In genomic region chr3:109936275-109936674, GRCm38 (mm10) we compare ENCODE assay signal across 10 mouse cellular contexts.
DNase-seq lines count a peak whose midpoint lies in the region; ATAC-seq and TF ChIP-seq lines count a peak whose summit lies in the region.
"Had no signal": no experiment of that assay in that cellular context is flagged by ENCODE, and none has a peak within 500 bp of the region (broad histone marks: within the 10 kb centered on the region; RNA-seq: fewer than 3 reads in every experiment).

No protein-coding gene starts in this region.

- peak overlapping the region; percentile 67 for H3K27ac ChIP-seq in gastrocnemius, adult 2 months
- H3K27ac ChIP-seq: forebrain, embryonic 15.5 days had no signal

- POLR2A ChIA-PET in Patski (lab: Charles Lee), result no interaction called here

- DNase-seq in kidney, postnatal 14 days, result peak; percentile 2
- no peak for DNase-seq in kidney, adult 11 months
- peak; percentile 85 for DNase-seq in Patski (ENCODE audit: low read depth, low spot score)
- DNase-seq in gastrocnemius, adult 2 months, result peak; percentile 57
- peak; percentile 1 for DNase-seq in lung, postnatal 36 days
- DNase-seq in yolk sac, embryonic 10.5 days (ENCODE audit: low spot score), result no peak
- DNase-seq in urinary bladder, adult 18-20 months (ENCODE audit: low spot score in 2 of 2), result no peak
- DNase-seq: adrenal gland, adult 2 months had no signal

- no peaks in the 10 kb centered on the region for H3K27me3 ChIP-seq in Patski
- H3K27me3 ChIP-seq: forebrain, embryonic 15.5 days had no signal

- no peak overlapping the region for H3K4me3 ChIP-seq in gastrocnemius, adult 2 months
- H3K4me3 ChIP-seq: forebrain, embryonic 15.5 days had no signal

- CTCF ChIA-PET in Patski (lab: Charles Lee), result interaction anchor here (0.8 to 2.1 kb wide), 6 partner anchors 10 to 408 kb away, joined by 3 to 8 read pairs (median 4); no protein-coding TSS in a partner anchor

- TF ChIP-seq CTCF in Patski (IDR thresholded peaks at IDR 0.05), result no peak
- TF ChIP-seq CTCF in gastrocnemius, adult 2 months (IDR thresholded peaks at IDR 0.05), result no peak

- intact Hi-C loops in gastrocnemius, adult 2 months (cut with DNase I), result no loop called here

- peak; percentile 98 for ATAC-seq in Patski
- ATAC-seq: forebrain, embryonic 15.5 days; inflammation-experienced regulatory T-cells, adult 6 months had no signal

- in situ Hi-C loops in Patski (cut with MboI; ENCODE audit: low pct_unique_long_range_greater_than_20kb), result no loop called here

Comparison
In these comparisons a context has a peak if more than half of its experiments do, and no peak if none do; other contexts are left out.
1. DNase-seq: peak in kidney, postnatal 14 days (single experiment), Patski (single experiment), gastrocnemius, adult 2 months (single experiment) and lung, postnatal 36 days (single experiment); none in kidney, adult 11 months (single experiment), yolk sac, embryonic 10.5 days (single experiment) and urinary bladder, adult 18-20 months (0 of 2).